Mouse (Mus musculus) thymus, adult 2 months (tissue): Measurements from ENCODE around the gene Hexim2.

Source experiments
- CTCF ChIP-seq: fragments of 200-500 bp; IDR thresholded peaks from 2 replicates; pipeline ENCODE4 v1.5.1; 2012; ENCODE audit warnings: mild to moderate bottlenecking, control low read depth, low read length, moderate library complexity, borderline replicate concordance; ENCODE audit not compliant: control insufficient read depth, poor library complexity, insufficient read depth; ENCODE audit errors: extremely low read depth
- POLR2A ChIP-seq: fragments of 200-500 bp; IDR thresholded peaks from 2 replicates; pipeline ENCODE4 v1.6.1; 2012; ENCODE audit warnings: mild to moderate bottlenecking, low read length, control low read depth, moderate library complexity; ENCODE audit not compliant: control insufficient read depth, poor library complexity, insufficient read depth; ENCODE audit errors: extremely low read depth

- no peak for TF ChIP-seq CTCF
- TF ChIP-seq POLR2A = no peak
Measured at GRCm38 (mm10) chr11:103177216-103177615, 45.0 kb downstream of the Hexim2 start.
